Mouse (Mus musculus) liver, adult (tissue): ENCODE data around the gene Atad2b.

Source experiments
- GATA4 ChIP-seq: IDR thresholded peaks from 2 replicates; pipeline ENCODE4 v1.6.1; 2014; ENCODE audit warnings: mild to moderate bottlenecking, low read length; ENCODE audit not compliant: insufficient replicate concordance

Atad2b gene

GRCm38 (mm10) chr12:5029035-5029434, 111.9 kb downstream of the Atad2b start:
- TF ChIP-seq GATA4, result no peak

GRCm38 (mm10) chr12:5038008-5038407, 120.9 kb downstream of the Atad2b start:
- no peak for TF ChIP-seq GATA4

GRCm38 (mm10) chr12:5044141-5044540, 127.0 kb downstream of the Atad2b start:
- no peak for TF ChIP-seq GATA4

- no peak for TF ChIP-seq GATA4
These were observed 131.0 kb downstream of the Atad2b start for GRCm38 (mm10) chr12:5048104-5048503.

- no peak for TF ChIP-seq GATA4
These were observed 150.4 kb downstream of the Atad2b start for GRCm38 (mm10) chr12:5067590-5067989.

GRCm38 (mm10) chr12:5070131-5070530, 153.0 kb downstream of the Atad2b start:
- TF ChIP-seq GATA4, result no peak

GRCm38 (mm10) chr12:5073191-5073590, 156.0 kb downstream of the Atad2b start:
- TF ChIP-seq GATA4, result no peak

- no peak for TF ChIP-seq GATA4
These were observed 164.3 kb downstream of the Atad2b start for GRCm38 (mm10) chr12:5081480-5081879.

- no peak for TF ChIP-seq GATA4
These were observed 167.6 kb downstream of the Atad2b start for GRCm38 (mm10) chr12:5084714-5085113.

GRCm38 (mm10) chr12:5087787-5088519, 170.8 kb downstream of the Atad2b start:
- TF ChIP-seq GATA4, result no peak

GRCm38 (mm10) chr12:5088639-5089038, 171.5 kb downstream of the Atad2b start:
- TF ChIP-seq GATA4, result no peak
